Mouse (Mus musculus) liver, adult 2 months (tissue): ENCODE data around the gene Prune2. TPM values are rescaled to one million over a fixed set of nuclear protein-coding genes. Genes with fewer than 3 reads are reported as not detected.

Source experiments
- DNase-seq: peaks from one replicate; pipeline ENCODE4 v3.0.0-alpha.2; 2011; ENCODE audit warnings: low read depth, low spot score; ENCODE audit errors: extremely low read depth
- H3K27ac ChIP-seq: fragments of 200-500 bp; replicated peaks from 2 replicates; pipeline ENCODE4 v1.5.1; 2012; ENCODE audit warnings: low read depth, mild to moderate bottlenecking, control low read depth, inconsistent platforms, low read length; ENCODE audit not compliant: insufficient read depth
- H3K27me3 ChIP-seq: fragments of 200-500 bp; 2 replicates; pipeline ENCODE4 v1.6.1; 2012; ENCODE audit warnings: mild to moderate bottlenecking, moderate library complexity, low read length, inconsistent platforms; ENCODE audit not compliant: control insufficient read depth, insufficient read depth
- H3K36me3 ChIP-seq: fragments of 200-500 bp; 2 replicates; pipeline ENCODE4 v1.6.1; 2012; ENCODE audit warnings: low read length, inconsistent platforms; ENCODE audit not compliant: control insufficient read depth, insufficient read depth
- H3K4me1 ChIP-seq: fragments of 200-500 bp; 2 replicates; pipeline ENCODE4 v1.6.1; 2011; ENCODE audit warnings: low read length; ENCODE audit not compliant: control insufficient read depth, insufficient read depth
- H3K4me3 ChIP-seq: fragments of 200-500 bp; 2 replicates; pipeline ENCODE4 v1.5.1; 2011; ENCODE audit warnings: low read depth, mild to moderate bottlenecking, control low read depth, low read length, moderate library complexity; ENCODE audit not compliant: insufficient read depth
- H3K79me2 ChIP-seq: fragments of 200-500 bp; 2 replicates; pipeline ENCODE4 v1.6.1; 2012; ENCODE audit warnings: inconsistent platforms, mild to moderate bottlenecking, low read length, moderate library complexity; ENCODE audit not compliant: control insufficient read depth, insufficient read depth
- H3K9ac ChIP-seq: fragments of 200-500 bp; 2 replicates; pipeline ENCODE4 v1.6.1; 2012; ENCODE audit warnings: low read depth, mild to moderate bottlenecking, control low read depth, inconsistent platforms, low read length
- CTCF ChIP-seq: fragments of 200-500 bp; IDR thresholded peaks from 2 replicates; pipeline ENCODE4 v1.5.1; 2011; ENCODE audit warnings: low read depth, low read length, control low read depth
- POLR2A ChIP-seq: fragments of 200-500 bp; IDR thresholded peaks from 2 replicates; pipeline ENCODE4 v1.6.1; 2011; ENCODE audit warnings: low read length, control low read depth; ENCODE audit not compliant: insufficient read depth; ENCODE audit errors: extremely low read depth
- WGBS: fragments of 180-500 bp; shearing (Covaris S2); methylation state at CpG from one replicate; pipeline ENCODE4 v1.1.7; 2018; 5-methylcytosine and 5-hydroxymethylcytosine counted together
- polyA plus RNA-seq: library from polyadenylated mRNA; depleted of rRNA; stranded (reverse); fragments of >200 nt; gene quantifications from 2 replicates; pipeline ENCODE4 v1.2.3, GENCODE M21; 2012
- total RNA-seq: library from RNA; depleted of rRNA; stranded (reverse); fragments of >200 nt; gene quantifications from 2 replicates; pipeline ENCODE4 v1.2.3, GENCODE M21; 2014

Prune2 gene
- total and polyA plus RNA-seq, 2 experiments: 0.06 to 0.55 TPM

GRCm38 (mm10) chr19:17069067-17069466, 113.1 kb downstream of the Prune2 start:
- 77% methylated on average over 7 of the region's 7 CpGs for WGBS

GRCm38 (mm10) chr19:17071205-17071604, 115.3 kb downstream of the Prune2 start:
- TF ChIP-seq POLR2A (no peak), CTCF (no peak)
- no peak overlapping the region for H3K27ac ChIP-seq
- DNase-seq: no peak
- H3K4me1 ChIP-seq: no peaks in the 10 kb centered on the region
- no peak overlapping the region for H3K9ac ChIP-seq
- no peaks in the 10 kb centered on the region for H3K27me3 ChIP-seq
- no peaks in the 10 kb centered on the region for H3K36me3 ChIP-seq
- 86% methylated on average over 5 of the region's 5 CpGs for WGBS
- H3K79me2 ChIP-seq: no peaks in the 10 kb centered on the region
- no peak overlapping the region for H3K4me3 ChIP-seq

More at GRCm38 (mm10) chr19:17069067-17069466, 113.1 kb downstream of the Prune2 start:
- TF ChIP-seq POLR2A (no peak), CTCF (no peak)
- no peaks in the 10 kb centered on the region for H3K27me3 ChIP-seq
- H3K9ac ChIP-seq: no peak overlapping the region
- no peaks in the 10 kb centered on the region for H3K36me3 ChIP-seq
- no peaks in the 10 kb centered on the region for H3K4me1 ChIP-seq
- no peak overlapping the region for H3K4me3 ChIP-seq
- no peak overlapping the region for H3K27ac ChIP-seq
- DNase-seq: no peak
- no peaks in the 10 kb centered on the region for H3K79me2 ChIP-seq

GRCm38 (mm10) chr19:17072245-17072644, 116.3 kb downstream of the Prune2 start:
- Histone ChIP-seq H3K9ac (no peak overlapping the region), H3K36me3 (no peaks in the 10 kb centered on the region), H3K4me3 (no peak overlapping the region), H3K4me1 (no peaks in the 10 kb centered on the region), H3K79me2 (no peaks in the 10 kb centered on the region), H3K27ac (no peak overlapping the region), H3K27me3 (no peaks in the 10 kb centered on the region)
- no peak for DNase-seq
- no peak for TF ChIP-seq POLR2A
- TF ChIP-seq CTCF: no peak
- 95% methylated on average over 1 of the region's 1 CpGs for WGBS

GRCm38 (mm10) chr19:17078643-17079316, 122.9 kb downstream of the Prune2 start:
- no peak overlapping the region for H3K9ac ChIP-seq
- no peaks in the 10 kb centered on the region for H3K79me2 ChIP-seq
- 62% methylated on average over 8 of the region's 8 CpGs for WGBS
- no peaks in the 10 kb centered on the region for H3K4me1 ChIP-seq
- no peak overlapping the region for H3K27ac ChIP-seq
- H3K4me3 ChIP-seq: no peak overlapping the region
- no peaks in the 10 kb centered on the region for H3K36me3 ChIP-seq
- DNase-seq: no peak
- TF ChIP-seq POLR2A: no peak
- no peak for TF ChIP-seq CTCF
- no peaks in the 10 kb centered on the region for H3K27me3 ChIP-seq

- TF ChIP-seq POLR2A (no peak), CTCF (no peak)
These were observed 125.5 kb downstream of the Prune2 start for GRCm38 (mm10) chr19:17081382-17081781.

GRCm38 (mm10) chr19:17094067-17094466, 138.1 kb downstream of the Prune2 start:
- Histone ChIP-seq H3K36me3 (no peaks in the 10 kb centered on the region), H3K4me1 (no peaks in the 10 kb centered on the region), H3K4me3 (no peak overlapping the region), H3K79me2 (no peaks in the 10 kb centered on the region), H3K27ac (no peak overlapping the region), H3K27me3 (no peaks in the 10 kb centered on the region), H3K9ac (no peak overlapping the region)
- TF ChIP-seq CTCF (no peak), POLR2A (no peak)
- DNase-seq: no peak
- 51% methylated on average over 8 of the region's 8 CpGs for WGBS

More at GRCm38 (mm10) chr19:17081382-17081781, 125.5 kb downstream of the Prune2 start:
- no peak overlapping the region for H3K4me3 ChIP-seq
- H3K27me3 ChIP-seq: no peaks in the 10 kb centered on the region
- H3K9ac ChIP-seq: no peak overlapping the region
- no peaks in the 10 kb centered on the region for H3K79me2 ChIP-seq
- no peaks in the 10 kb centered on the region for H3K4me1 ChIP-seq
- H3K36me3 ChIP-seq: no peaks in the 10 kb centered on the region
- WGBS: 86% methylated on average over 10 of the region's 10 CpGs
- no peak overlapping the region for H3K27ac ChIP-seq
- no peak for DNase-seq
